Mouse (Mus musculus): ENCODE measurements around the gene Dmap1. TPM values are rescaled to one million over a fixed set of nuclear protein-coding genes. Genes with fewer than 3 reads are reported as not detected.

Dmap1 gene
- polyA plus RNA-seq, 1 experiment from 2014 or later, result 67.3 TPM

DNA sequence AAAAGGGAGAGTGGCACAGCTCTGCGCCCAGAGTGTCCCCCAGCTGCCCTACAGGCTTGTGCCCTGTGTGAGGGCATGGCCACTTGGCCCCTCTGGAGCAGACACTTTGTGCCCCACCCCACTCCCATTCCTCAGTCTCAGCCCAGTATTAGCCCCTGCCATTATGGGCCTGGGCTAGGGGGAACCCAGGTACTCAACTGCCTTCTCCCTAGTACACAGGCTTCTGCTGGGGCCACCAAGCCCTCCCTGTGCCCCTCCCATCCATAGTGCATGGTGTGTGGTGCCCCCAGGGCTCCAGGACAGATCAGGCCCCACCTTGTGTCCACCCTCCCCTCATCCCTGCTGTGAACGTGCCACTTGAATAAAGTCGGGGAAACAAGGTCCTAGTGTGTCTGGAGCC is 8.2 kb downstream of the Dmap1 start:
- Histone ChIP-seq H3K27me3 (0 out of 2 replicates have a peak, but pooled peaks cover 6% of the 10 kb centered on the region), H3K4me1 (replicated peaks) (peaks cover 9% of the 10 kb centered on the region), H3K9ac (no peak overlapping the region), H3K4me3 (no peak overlapping the region), H3K4me2 (no peak overlapping the region), H3K27ac (replicated peaks) (no peak overlapping the region), H3K9me3 (no peaks in the 10 kb centered on the region), H3K36me3 (peaks cover 59% of the 10 kb centered on the region)
- no peak for ATAC-seq (ENCODE audit: low read depth)
- WGBS, result 88% methylated on average over 3 of the region's 3 CpGs

DNA sequence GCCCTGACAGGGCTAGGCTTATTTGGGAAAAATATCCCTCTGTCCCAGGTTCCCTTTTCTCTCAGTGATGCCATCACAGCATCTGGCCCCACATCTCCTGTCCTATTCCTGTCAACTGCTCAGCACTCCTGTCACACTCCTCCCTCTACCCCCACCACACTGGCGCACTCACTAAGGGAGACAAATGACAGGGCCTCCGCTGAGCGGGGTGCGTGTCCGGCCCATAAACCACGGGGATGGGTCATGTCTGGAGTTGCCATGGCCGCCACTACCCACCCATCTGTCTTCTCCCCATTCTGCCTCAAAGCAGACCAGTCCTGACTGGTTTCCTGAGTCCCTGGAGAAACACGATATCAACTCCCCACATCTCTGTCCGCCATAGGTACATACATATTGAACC is 10.0 kb downstream of the Dmap1 start:
- no peak overlapping the region for H3K27ac ChIP-seq (replicated peaks)
- WGBS, result 39% methylated on average over 9 of the region's 9 CpGs
- ATAC-seq (ENCODE audit: low read depth), result 0 out of 2 replicates have a peak, but pooled peaks have one; percentile 13
- H3K4me3 ChIP-seq, result no peak overlapping the region
- H3K9me3 ChIP-seq, result no peaks in the 10 kb centered on the region
- no peak overlapping the region for H3K4me2 ChIP-seq
- H3K36me3 ChIP-seq, result peaks cover 42% of the 10 kb centered on the region
- H3K4me1 ChIP-seq (replicated peaks), result peaks cover 9% of the 10 kb centered on the region
- 0 out of 2 replicates have a peak, but pooled peaks cover 6% of the 10 kb centered on the region for H3K27me3 ChIP-seq
- H3K9ac ChIP-seq, result no peak overlapping the region

DNA sequence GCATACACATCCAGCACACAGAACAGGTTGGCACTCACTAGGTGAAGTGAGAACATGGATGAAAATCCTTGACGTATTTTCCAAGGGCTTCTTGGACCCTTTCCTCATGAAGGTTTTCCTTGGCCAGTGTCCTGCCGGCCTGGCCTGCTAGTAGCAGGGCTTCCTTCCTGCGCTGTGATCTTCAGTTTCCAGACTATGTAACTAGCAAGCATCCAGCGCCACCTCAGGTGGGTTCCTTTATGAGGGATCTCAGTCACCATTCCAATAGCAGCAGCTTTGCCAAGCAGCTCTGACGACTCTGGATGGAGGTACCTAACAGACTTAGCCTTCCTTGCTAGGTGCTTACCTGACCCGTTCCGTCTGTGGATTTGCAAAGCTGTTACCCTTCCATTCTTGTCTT is 12.2 kb downstream of the Dmap1 start:
- Histone ChIP-seq H3K4me2 (no peak overlapping the region), H3K4me1 (replicated peaks) (peaks cover 22% of the 10 kb centered on the region), H3K27me3 (0 out of 2 replicates have a peak, but pooled peaks cover 6% of the 10 kb centered on the region), H3K36me3 (peaks cover 22% of the 10 kb centered on the region), H3K9ac (no peak overlapping the region), H3K4me3 (no peak overlapping the region), H3K27ac (replicated peaks) (no peak overlapping the region), H3K9me3 (no peaks in the 10 kb centered on the region)
- WGBS, result 83% methylated on average over 7 of the region's 7 CpGs
- no peak for ATAC-seq (ENCODE audit: low read depth)

DNA sequence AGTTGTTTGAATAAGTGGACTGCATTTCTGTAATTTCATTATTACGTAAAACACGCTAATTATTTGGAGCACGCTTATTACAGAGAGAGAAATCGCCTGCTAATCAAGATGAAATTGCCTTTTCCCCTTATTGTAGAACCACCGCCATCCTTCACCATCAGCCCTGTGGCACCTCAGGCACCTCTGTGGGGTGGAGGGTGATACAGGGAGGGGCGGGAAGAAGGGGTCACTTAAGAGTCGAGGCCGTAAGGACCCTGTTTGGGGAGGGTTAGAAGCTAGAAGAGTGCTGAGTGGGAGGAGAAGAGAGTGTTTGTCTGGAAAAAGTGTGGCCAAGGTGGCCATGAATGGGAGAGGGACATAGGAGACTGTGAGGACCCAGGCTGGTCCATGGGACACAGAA is 16.0 kb downstream of the Dmap1 start:
- H3K27ac ChIP-seq (replicated peaks), result peak overlapping the region; percentile 69; the same call in 1 of the 2 replicates
- WGBS, result 36% methylated on average over 8 of the region's 8 CpGs
- H3K9ac ChIP-seq, result no peak overlapping the region
- no peaks in the 10 kb centered on the region for H3K36me3 ChIP-seq
- no peaks in the 10 kb centered on the region for H3K9me3 ChIP-seq
- ATAC-seq (ENCODE audit: low read depth), result peak; percentile 52
- 0 out of 2 replicates have a peak overlapping the region, but pooled peaks have one; percentile 21 for H3K4me2 ChIP-seq
- no peak overlapping the region for H3K4me3 ChIP-seq
- peaks cover 25% of the 10 kb centered on the region for H3K4me1 ChIP-seq (replicated peaks)
- 0 out of 2 replicates have a peak, but pooled peaks cover 6% of the 10 kb centered on the region for H3K27me3 ChIP-seq

DNA sequence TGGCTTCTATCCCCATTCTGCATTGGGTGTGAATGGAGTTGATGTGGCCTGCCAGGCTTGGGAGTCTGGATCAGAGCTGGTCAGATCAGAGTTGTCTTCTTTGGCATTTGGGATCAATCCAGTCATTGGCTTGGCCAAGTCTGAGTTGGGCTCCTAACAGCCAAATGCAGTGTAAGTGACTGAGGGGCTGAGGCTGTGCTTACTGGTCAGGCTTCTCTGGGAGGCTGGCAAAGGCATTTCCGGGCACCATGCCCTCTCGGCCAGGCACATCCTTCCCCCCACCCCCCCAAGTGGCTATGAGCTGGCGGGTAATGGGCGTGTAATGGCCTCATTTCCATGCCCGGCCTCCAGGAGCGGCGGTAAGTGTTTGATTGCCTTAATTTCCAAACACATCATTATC is 16.5 kb downstream of the Dmap1 start:
- Histone ChIP-seq H3K4me2 (no peak overlapping the region), H3K9ac (no peak overlapping the region), H3K4me1 (replicated peaks) (peaks cover 27% of the 10 kb centered on the region), H3K36me3 (no peaks in the 10 kb centered on the region), H3K27ac (replicated peaks) (peak overlapping the region; percentile 67), H3K27me3 (0 out of 2 replicates have a peak, but pooled peaks cover 6% of the 10 kb centered on the region), H3K9me3 (no peaks in the 10 kb centered on the region), H3K4me3 (no peak overlapping the region)
- WGBS, result 19% methylated on average over 7 of the region's 7 CpGs
- ATAC-seq (ENCODE audit: low read depth), result peak; percentile 72

DNA sequence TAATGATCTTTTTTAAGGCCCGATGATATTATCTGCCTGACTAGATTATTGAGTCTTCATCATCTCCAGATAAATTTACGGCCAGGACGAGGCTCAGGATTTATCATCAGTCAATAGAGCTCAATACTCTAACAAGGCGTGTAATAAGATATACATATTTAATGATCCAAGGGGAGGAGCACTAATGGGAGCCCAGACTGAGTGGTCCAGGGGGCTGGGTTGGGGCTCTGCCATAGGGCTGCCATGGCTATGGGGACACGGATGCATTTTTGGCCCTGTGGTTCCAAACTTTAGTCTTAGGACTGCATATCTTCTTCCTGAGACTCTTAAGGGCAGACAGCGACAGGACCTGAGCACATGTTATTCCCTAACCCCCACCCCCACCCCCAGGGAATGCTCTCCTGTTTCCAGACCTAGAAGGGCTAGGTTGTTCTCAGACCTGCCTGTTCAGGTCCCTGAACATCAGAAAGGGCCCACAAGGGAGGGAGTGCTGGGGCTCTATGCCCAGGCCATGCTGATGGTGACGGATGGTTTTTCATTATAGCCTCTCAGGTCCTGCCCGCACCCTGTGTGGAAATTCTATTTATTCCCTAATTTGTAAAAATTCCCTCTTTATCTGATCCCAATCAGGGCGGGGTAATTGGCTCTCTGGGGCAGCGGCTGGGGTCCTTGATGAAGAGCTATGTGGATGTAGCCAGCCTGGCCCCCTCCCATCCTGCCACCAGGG is 17.5 kb downstream of the Dmap1 start:
- Histone ChIP-seq H3K4me1 (replicated peaks) (peaks cover 30% of the 10 kb centered on the region), H3K36me3 (no peaks in the 10 kb centered on the region), H3K9me3 (no peaks in the 10 kb centered on the region), H3K4me2 (no peak overlapping the region), H3K27ac (replicated peaks) (peak overlapping the region; percentile 67), H3K4me3 (no peak overlapping the region), H3K27me3 (0 out of 2 replicates have a peak, but pooled peaks cover 2% of the 10 kb centered on the region), H3K9ac (no peak overlapping the region)
- ATAC-seq (ENCODE audit: low read depth), result peak; percentile 52
- 47% methylated on average over 10 of the region's 10 CpGs for WGBS

DNA sequence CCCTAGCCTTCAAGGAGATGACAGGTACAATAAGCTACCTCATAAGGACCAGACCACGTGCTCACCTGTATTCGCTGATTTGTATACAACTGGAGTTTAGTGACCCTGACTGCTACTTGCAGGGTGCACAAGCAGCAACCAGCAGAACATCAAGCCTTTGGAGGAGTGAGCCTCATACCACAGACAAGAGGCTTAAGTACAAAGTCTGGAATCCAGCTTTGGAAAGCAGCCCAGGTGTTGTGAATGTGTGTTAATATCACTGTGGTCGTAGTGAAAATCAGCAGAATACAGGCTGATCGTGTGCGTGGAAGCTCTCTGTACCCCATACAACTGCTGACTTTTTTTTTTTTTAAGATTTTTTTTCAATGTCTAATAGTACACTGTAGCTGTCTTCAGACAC is 22.1 kb downstream of the Dmap1 start:
- H3K4me2 ChIP-seq, result no peak overlapping the region
- no peak overlapping the region for H3K27ac ChIP-seq (replicated peaks)
- peaks cover 59% of the 10 kb centered on the region for H3K4me1 ChIP-seq (replicated peaks)
- no peak overlapping the region for H3K9ac ChIP-seq
- H3K9me3 ChIP-seq, result no peaks in the 10 kb centered on the region
- H3K4me3 ChIP-seq, result no peak overlapping the region
- H3K36me3 ChIP-seq, result no peaks in the 10 kb centered on the region
- H3K27me3 ChIP-seq, result no peaks in the 10 kb centered on the region
- 93% methylated on average over 5 of the region's 5 CpGs for WGBS
- ATAC-seq (ENCODE audit: low read depth), result no peak

DNA sequence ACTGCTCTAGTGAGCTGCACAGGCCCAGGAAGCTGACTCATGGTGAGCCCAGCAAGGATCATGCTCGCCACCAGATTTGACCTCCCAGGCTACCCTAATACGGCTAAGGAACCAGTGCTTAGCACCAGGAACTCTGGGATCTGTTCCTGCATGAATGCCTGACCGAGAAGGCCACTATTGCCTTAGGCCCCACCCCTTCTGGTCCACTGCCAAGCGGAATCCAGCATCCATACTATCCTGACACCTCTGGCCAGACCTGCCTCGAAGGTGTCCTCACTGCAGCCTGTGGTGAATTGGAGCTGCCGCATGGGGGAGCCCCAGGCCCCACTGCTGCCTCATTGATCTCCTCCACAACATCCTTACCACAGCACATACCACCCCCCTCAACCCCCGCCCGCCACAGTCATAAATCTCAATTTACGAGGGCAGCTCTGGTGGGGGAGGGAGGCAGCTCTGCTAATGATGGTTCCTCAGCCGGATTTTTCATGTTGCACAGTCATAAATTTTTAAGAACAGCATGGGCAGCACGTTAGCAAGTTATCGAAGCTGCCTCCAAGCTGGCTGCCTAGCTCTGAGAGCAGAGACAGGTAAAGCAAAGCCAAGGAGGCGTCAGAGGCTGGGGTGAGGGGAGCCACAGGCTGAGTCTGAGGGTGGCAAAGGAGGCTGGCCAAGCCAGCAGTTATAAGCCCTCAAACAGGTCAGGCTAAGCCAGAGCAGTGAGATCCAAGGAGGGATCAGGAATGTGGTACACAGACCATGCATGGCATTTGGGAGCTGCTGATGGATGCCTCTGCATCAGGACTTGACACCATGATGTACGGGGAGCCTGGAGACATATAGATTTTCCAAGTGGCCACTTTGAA is 23.3 kb downstream of the Dmap1 start:
- Histone ChIP-seq H3K4me3 (no peak overlapping the region), H3K36me3 (no peaks in the 10 kb centered on the region), H3K4me1 (replicated peaks) (peaks cover 60% of the 10 kb centered on the region), H3K4me2 (no peak overlapping the region), H3K9ac (no peak overlapping the region), H3K27ac (replicated peaks) (peak overlapping the region; percentile 68), H3K27me3 (no peaks in the 10 kb centered on the region; the same call in 1 of the 2 replicates), H3K9me3 (no peaks in the 10 kb centered on the region)
- 20% methylated on average over 14 of the region's 14 CpGs for WGBS
- peak; percentile 47 for ATAC-seq (ENCODE audit: low read depth)

DNA sequence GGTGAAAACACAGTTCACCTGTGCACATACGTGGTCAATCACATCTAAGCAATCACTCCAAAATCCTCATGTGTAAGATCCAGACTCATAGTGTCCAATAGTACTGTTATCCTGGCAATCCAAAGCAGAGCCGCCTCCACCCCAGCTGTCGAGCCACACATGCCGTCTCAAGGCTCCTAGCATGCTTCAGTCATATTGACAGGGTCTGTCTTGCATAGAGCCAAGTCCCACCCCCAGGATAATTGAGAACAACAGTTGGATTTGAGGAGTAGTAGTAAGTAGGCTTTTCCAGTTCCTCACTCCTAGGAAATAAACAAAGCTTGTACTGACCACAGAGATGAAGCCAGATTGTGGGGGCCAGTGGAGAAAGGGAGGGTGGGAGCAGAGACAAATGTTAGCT is 24.4 kb downstream of the Dmap1 start:
- no peaks in the 10 kb centered on the region; the same call in 1 of the 2 replicates for H3K27me3 ChIP-seq
- WGBS, result 67% methylated on average over 4 of the region's 4 CpGs
- no peak overlapping the region for H3K27ac ChIP-seq (replicated peaks)
- H3K36me3 ChIP-seq, result no peaks in the 10 kb centered on the region
- H3K9ac ChIP-seq, result no peak overlapping the region
- H3K4me3 ChIP-seq, result no peak overlapping the region
- no peak for ATAC-seq (ENCODE audit: low read depth)
- H3K9me3 ChIP-seq, result no peaks in the 10 kb centered on the region
- no peak overlapping the region for H3K4me2 ChIP-seq
- peaks cover 64% of the 10 kb centered on the region for H3K4me1 ChIP-seq (replicated peaks)

DNA sequence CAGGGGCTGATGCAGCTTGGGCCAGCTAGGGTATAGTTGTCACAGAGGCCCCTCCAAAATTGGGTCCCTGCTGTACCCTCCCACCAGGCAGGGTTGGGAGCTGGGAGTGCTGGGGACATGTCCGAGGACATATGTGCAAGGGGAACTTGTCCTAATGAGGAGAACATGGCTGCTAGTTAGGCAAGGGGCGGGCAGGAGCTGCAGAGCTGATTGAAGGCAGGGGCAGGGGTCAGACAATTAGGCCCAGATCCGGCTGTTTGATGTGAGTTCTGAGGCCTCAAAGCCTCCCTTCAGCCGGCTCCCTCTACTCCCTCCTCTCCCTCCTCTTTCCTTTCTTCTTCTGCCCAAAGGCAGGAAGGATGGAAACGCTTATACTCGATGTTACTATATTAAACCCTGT is 25.1 kb downstream of the Dmap1 start:
- Histone ChIP-seq H3K27me3 (no peaks in the 10 kb centered on the region; the same call in 1 of the 2 replicates), H3K4me3 (no peak overlapping the region), H3K27ac (replicated peaks) (peak overlapping the region; percentile 38; the same call in 1 of the 2 replicates), H3K4me2 (no peak overlapping the region), H3K4me1 (replicated peaks) (peaks cover 67% of the 10 kb centered on the region), H3K36me3 (no peaks in the 10 kb centered on the region), H3K9ac (no peak overlapping the region), H3K9me3 (no peaks in the 10 kb centered on the region)
- 20% methylated on average over 6 of the region's 6 CpGs for WGBS
- no peak for ATAC-seq (ENCODE audit: low read depth)

DNA sequence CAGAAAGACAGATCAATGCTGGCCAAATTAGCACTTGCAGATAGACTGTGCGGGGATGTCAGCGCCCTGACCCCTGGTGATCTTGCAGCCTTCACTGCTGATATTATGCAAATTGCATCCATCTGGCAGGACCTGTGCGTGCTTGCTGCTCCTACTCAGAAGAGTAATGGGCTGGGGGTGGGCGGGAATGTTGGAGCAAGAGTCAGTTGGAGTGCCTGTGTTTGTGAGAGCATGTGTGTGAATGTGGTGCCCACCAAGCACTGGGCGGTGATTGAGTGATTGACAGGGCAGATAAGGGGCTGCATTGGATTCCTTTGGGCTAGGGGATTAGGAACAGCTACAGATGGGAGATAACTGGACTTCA is 26.6 kb downstream of the Dmap1 start:
- H3K4me1 ChIP-seq (replicated peaks), result peaks cover 68% of the 10 kb centered on the region

More for the DNA sequence above, 26.6 kb downstream of the Dmap1 start:
- H3K36me3 ChIP-seq, result no peaks in the 10 kb centered on the region
- no peak overlapping the region for H3K27ac ChIP-seq (replicated peaks)
- H3K4me2 ChIP-seq, result no peak overlapping the region
- no peak for ATAC-seq (ENCODE audit: low read depth)
- WGBS, result 53% methylated on average over 5 of the region's 5 CpGs
- no peak overlapping the region for H3K4me3 ChIP-seq
- H3K9ac ChIP-seq, result no peak overlapping the region
- H3K9me3 ChIP-seq, result no peaks in the 10 kb centered on the region
- no peaks in the 10 kb centered on the region; the same call in 1 of the 2 replicates for H3K27me3 ChIP-seq

Data from neural tube, embryonic 13.5 days (tissue).